8 mouse cellular contexts compared by ENCODE assay signal in the genomic region with DNA sequence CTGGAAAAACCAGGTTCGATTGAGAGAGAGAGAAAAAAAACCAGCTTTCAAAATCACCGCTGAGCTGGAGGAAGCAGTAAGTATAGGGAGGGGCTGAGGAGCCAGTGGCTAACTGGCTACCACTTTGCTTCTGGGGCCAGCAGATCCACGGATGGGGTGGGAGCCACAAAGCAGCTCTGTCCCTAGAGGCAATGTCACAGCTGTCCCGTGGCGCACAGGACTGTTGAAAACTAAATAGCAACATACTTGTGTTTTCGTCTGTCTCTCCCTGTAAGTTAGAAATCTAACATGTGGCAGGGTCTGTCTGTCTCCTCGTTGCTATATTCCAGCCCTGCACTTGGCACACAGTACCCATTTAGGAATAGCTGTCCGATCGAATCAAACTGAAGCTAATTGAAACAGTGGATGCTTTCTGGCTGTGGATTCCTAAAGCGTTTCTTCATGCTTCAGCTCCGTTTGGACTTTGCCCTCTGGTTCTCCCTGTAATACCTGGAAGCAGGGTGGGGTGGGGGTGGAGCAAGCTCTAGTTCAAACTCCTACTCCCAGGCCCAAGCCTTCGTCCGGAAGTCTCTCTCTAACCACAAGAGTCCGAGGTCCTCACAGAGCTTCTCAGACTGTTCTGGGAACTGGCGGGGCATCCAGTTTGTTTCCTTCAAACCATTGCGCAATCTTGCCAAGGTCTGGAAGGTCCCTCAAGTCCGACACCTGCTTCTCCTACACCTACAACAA. TPM values are rescaled to one million over a fixed set of nuclear protein-coding genes. Genes with fewer than 3 reads are reported as not detected.
DNase-seq lines count a peak whose midpoint lies in the region; TF ChIP-seq lines count a peak whose summit lies in the region.

No protein-coding gene starts in this region.

- peaks cover 35% of the 10 kb centered on the region for H3K4me1 ChIP-seq in thymus, adult 2 months (replicated peaks; ENCODE audit: control insufficient read depth, insufficient read depth, low read length)
- H3K4me1 ChIP-seq in embryonic facial prominence, embryonic 10.5 days = peaks cover 30% of the 10 kb centered on the region

- peak; percentile 32 for DNase-seq in thymus, adult 2 months
- no peak for DNase-seq in thymus, adult 18-20 months
- DNase-seq in embryonic facial prominence, embryonic 10.5 days (ENCODE audit: low spot score) = no peak
- DNase-seq in heart, postnatal 10 days = peak; percentile 59
- DNase-seq in liver = peak; percentile 71
- DNase-seq in spleen, postnatal 4 days (ENCODE audit: low spot score in 2 of 2) = peak; percentile 33 to 76
- no peak for DNase-seq in right cerebral cortex, adult 18-20 months
- DNase-seq in cerebellum, adult 18-20 months = no peak

- H3K27ac ChIP-seq in thymus, adult 2 months (ENCODE audit: control insufficient read depth, insufficient read depth, low read length) = peak overlapping the region; percentile 90
- H3K27ac ChIP-seq in embryonic facial prominence, embryonic 10.5 days (replicated peaks) = peak overlapping the region; percentile 68

- H3K4me3 ChIP-seq in thymus, adult 2 months (ENCODE audit: control insufficient read depth, insufficient read depth, low read length) = peak overlapping the region; percentile 53
- H3K4me3 ChIP-seq in embryonic facial prominence, embryonic 10.5 days = no peak overlapping the region

- no peak for TF ChIP-seq POLR2A in thymus, adult 2 months (IDR thresholded peaks at IDR 0.05; ENCODE audit: control insufficient read depth, extremely low read depth, insufficient read depth, low read length, poor library complexity)

- intact Hi-C loops in heart, postnatal 10 days (cut with DNase I) = no loop called here

- 5% methylated on average over 17 of the region's 17 CpGs for WGBS in thymus, adult 2 months
- WGBS in embryonic facial prominence, embryonic 10.5 days = 64% methylated on average over 17 of the region's 17 CpGs

- H3K9me3 ChIP-seq in embryonic facial prominence, embryonic 10.5 days = no peaks in the 10 kb centered on the region

- no peak for TF ChIP-seq CTCF in thymus, adult 2 months (IDR thresholded peaks at IDR 0.05; ENCODE audit: borderline replicate concordance, control insufficient read depth, extremely low read depth, insufficient read depth, low read length, poor library complexity)

- H3K27me3 ChIP-seq in thymus, adult 2 months (ENCODE audit: control insufficient read depth, insufficient read depth, low read length) = no peaks in the 10 kb centered on the region
- no peaks in the 10 kb centered on the region for H3K27me3 ChIP-seq in embryonic facial prominence, embryonic 10.5 days (replicated peaks; ENCODE audit: low read depth, poor library complexity, severe bottlenecking)

- H3K36me3 ChIP-seq in thymus, adult 2 months (ENCODE audit: control insufficient read depth, insufficient read depth, low read length) = no peaks in the 10 kb centered on the region
- no peaks in the 10 kb centered on the region for H3K36me3 ChIP-seq in embryonic facial prominence, embryonic 10.5 days (replicated peaks)

RNA-seq across cellular contexts. Expression of gene Klf3, which starts 58.4 kb away (rescaled TPM):
- polyA plus RNA-seq in thymus, adult 2 months (2012; rRNA removed) = 175 and 197 TPM in 2 replicates
- 55.0 and 55.2 TPM in 2 replicates for polyA plus RNA-seq in embryonic facial prominence, embryonic 10.5 days (2016; fragmentation: Nextera tagmentation; extraction: Ambion mirVana)
- 10 to 100 TPM; 78.9 to 81.0 TPM for total RNA-seq in heart, postnatal 10 days (2021)

Comparison
In these comparisons a context has a peak if more than half of its experiments do, and no peak if none do; other contexts are left out.
1. DNase-seq: peak in thymus, adult 2 months (single experiment), heart, postnatal 10 days (2 of 2), liver (single experiment) and spleen, postnatal 4 days (2 of 2); none in thymus, adult 18-20 months (0 of 2), embryonic facial prominence, embryonic 10.5 days (single experiment), right cerebral cortex, adult 18-20 months (single experiment) and cerebellum, adult 18-20 months (0 of 2).